Mouse (Mus musculus) cortical plate, adult 2 months (tissue): Measurements from ENCODE around the gene Coq10a.

Experiments used
- CTCF ChIP-seq: fragments of 200-500 bp; IDR thresholded peaks from 2 replicates; pipeline ENCODE4 v1.5.1; 2011; ENCODE audit warnings: mild to moderate bottlenecking, control low read depth, low read length; ENCODE audit not compliant: insufficient read depth; ENCODE audit errors: extremely low read depth
- POLR2A ChIP-seq: fragments of 200-500 bp; IDR thresholded peaks from 2 replicates; pipeline ENCODE4 v1.6.1; 2011; ENCODE audit warnings: mild to moderate bottlenecking, low read length, control low read depth; ENCODE audit not compliant: insufficient read depth; ENCODE audit errors: extremely low read depth

DNA sequence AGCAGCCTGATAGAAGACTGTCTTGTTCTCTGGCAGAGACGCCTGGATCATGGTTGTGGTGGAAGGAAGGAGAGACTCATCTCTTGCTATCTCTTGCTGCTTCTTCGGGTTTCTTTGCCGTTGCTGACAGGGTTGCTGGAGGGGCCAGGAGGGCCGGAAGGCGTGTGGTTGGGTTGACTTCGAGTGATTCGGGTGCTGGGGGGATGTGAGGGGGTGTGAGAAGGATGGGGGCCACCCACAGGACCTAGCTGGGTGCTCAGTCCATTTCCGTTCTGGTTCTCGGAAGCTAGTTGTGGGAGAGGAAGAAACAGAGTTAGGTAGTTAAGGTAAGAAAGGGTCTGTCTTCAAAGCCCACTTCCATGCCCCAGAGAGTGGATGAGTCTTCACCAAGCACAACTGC is 32.8 kb upstream of the Coq10a start:
- TF ChIP-seq POLR2A (no peak), CTCF (no peak)
